Mouse (Mus musculus): ENCODE data around the gene Anxa1. TPM values are rescaled to one million over a fixed set of nuclear protein-coding genes. Genes with fewer than 3 reads are reported as not detected.

Gene Anxa1
- polyA plus RNA-seq (2012; rRNA removed; ENCODE audit: low replicate concordance), result 14.9 and 48.6 TPM in 2 replicates

GRCm38 (mm10) chr19:20390455-20390994 is at the start of gene Anxa1:
Anxa1 (minus strand) TSS chr19:20390944.

Other genes with a start within 250 kb of the Anxa1 start
- 10.8 and 43.7 TPM in 2 replicates for gene Aldh1a1, start 101.8 kb upstream of the Anxa1 start, polyA plus RNA-seq (2012; rRNA removed; ENCODE audit: low replicate concordance)